Mouse (Mus musculus) G1E (cell line): ENCODE results near the gene Carm1.

Experiments
- CTCF ChIP-seq: IDR thresholded peaks from 2 replicates; pipeline ENCODE4 v1.5.1; 2012; ENCODE audit warnings: low read depth, low read length, inconsistent platforms, mixed read lengths
- TAL1 ChIP-seq: conservative IDR thresholded peaks from 2 replicates; pipeline ENCODE4 v1.6.1; 2012; ENCODE audit warnings: low read depth, low read length, inconsistent platforms, mixed read lengths

DNA sequence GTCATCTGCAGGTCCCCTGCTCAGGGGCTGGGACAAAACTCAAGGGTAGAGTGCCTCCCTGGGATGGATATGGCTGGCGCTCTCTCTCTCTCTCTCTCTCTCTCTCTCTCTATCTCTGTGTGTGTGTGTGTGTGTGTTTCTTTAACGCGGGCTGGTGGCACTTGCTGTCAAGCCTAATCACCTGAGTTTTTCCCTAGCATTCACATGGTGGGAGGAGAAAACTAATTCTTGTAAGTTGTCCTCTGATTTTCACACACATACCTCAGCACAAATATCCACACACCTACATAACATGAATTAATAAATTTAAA lies 20.1 kb upstream of the Carm1 start:
- TF ChIP-seq CTCF: no peak
- no peak for TF ChIP-seq TAL1
